Mouse (Mus musculus) bone marrow, adult 2 months (tissue): ENCODE data around the gene Olfr1425. TPM values are rescaled to one million over a fixed set of nuclear protein-coding genes. Genes with fewer than 3 reads are reported as not detected.
"Not testable (repeated sequence)": the region's sequence is repeated elsewhere in the genome, so short reads cannot be mapped to it uniquely, and the experiment has no call there.

Experiments used
- H3K27ac ChIP-seq: fragments of 200-500 bp; 2 replicates; pipeline ENCODE4 v1.5.1; 2012; ENCODE audit warnings: low read depth, mild to moderate bottlenecking, control low read depth, inconsistent platforms, low read length; ENCODE audit not compliant: control insufficient read depth, poor library complexity, insufficient read depth
- H3K4me1 ChIP-seq: fragments of 200-500 bp; 2 replicates; pipeline ENCODE4 v1.6.1; 2011; ENCODE audit warnings: low read length; ENCODE audit not compliant: control insufficient read depth, insufficient read depth
- H3K4me3 ChIP-seq: fragments of 200-500 bp; replicated peaks from 2 replicates; pipeline ENCODE3; 2011; ENCODE audit warnings: mild to moderate bottlenecking, low read depth, low read length, control low read depth; ENCODE audit not compliant: control insufficient read depth
- CTCF ChIP-seq: fragments of 200-500 bp; IDR thresholded peaks from 2 replicates; pipeline ENCODE4 v1.5.1; 2011; ENCODE audit warnings: low read length, control low read depth; ENCODE audit not compliant: control insufficient read depth, insufficient read depth
- POLR2A ChIP-seq: fragments of 200-500 bp; IDR thresholded peaks from 2 replicates; pipeline ENCODE4 v1.6.1; 2011; ENCODE audit warnings: low read depth, mild to moderate bottlenecking, control low read depth, low read length, borderline replicate concordance; ENCODE audit not compliant: control insufficient read depth
- WGBS: fragments of 180-500 bp; shearing (Covaris S2); methylation state at CpG from one replicate; pipeline ENCODE4 v1.1.7; 2018; 5-methylcytosine and 5-hydroxymethylcytosine counted together
- polyA plus RNA-seq: library from polyadenylated mRNA; stranded (reverse); fragments of >200 nt; gene quantifications from 2 replicates; pipeline ENCODE4 v1.2.4, GENCODE M21; 2011; ENCODE audit warnings: low replicate concordance; ENCODE audit not compliant: missing spikeins, insufficient read depth, insufficient read length

The Olfr1425 gene
- not detected in 2 replicates for polyA plus RNA-seq

GRCm38 (mm10) chr19:12077631-12078030 is at the start of gene Olfr1425:
Olfr1425 (minus strand) TSS chr19:12077731.
- H3K27ac ChIP-seq, H3K4me3 ChIP-seq, H3K4me1 ChIP-seq: not testable (repeated sequence)
- whole genome bisulfite sequencing: 78% methylated on average over 4 of the region's 4 CpGs

GRCm38 (mm10) chr19:12123103-12123502 is 45.6 kb upstream of the Olfr1425 start, which contains the start of gene Olfr76:
Olfr76 (minus strand) TSS chr19:12123203.
- WGBS: 71% methylated on average over 3 of the region's 3 CpGs
- TF ChIP-seq CTCF: no peak
- H3K27ac ChIP-seq: no peak within 1 kb of the TSS
- H3K4me1 ChIP-seq: no peaks in the 10 kb centered on the region
- no peak within 1 kb of the TSS for H3K4me3 ChIP-seq

GRCm38 (mm10) chr19:12116464-12116863 is 38.9 kb upstream of the Olfr1425 start:
- no peaks in the 10 kb centered on the region for H3K4me1 ChIP-seq
- WGBS: 81% methylated on average over 3 of the region's 3 CpGs
- TF ChIP-seq POLR2A: no peak
- TF ChIP-seq CTCF: no peak
- H3K4me3 ChIP-seq: no peak overlapping the region
- H3K27ac ChIP-seq: no peak overlapping the region

- H3K4me1 ChIP-seq: no peaks in the 10 kb centered on the region
- WGBS: 58% methylated on average over 1 of the region's 1 CpGs
- no peak within 1 kb of the TSS for H3K4me3 ChIP-seq
- H3K27ac ChIP-seq: no peak within 1 kb of the TSS
- TF ChIP-seq POLR2A (no peak), CTCF (no peak)
Observed at GRCm38 (mm10) chr19:12115797-12116196, 38.3 kb upstream of the Olfr1425 start, which contains the start of gene Olfr1428. Olfr1428 (minus strand) TSS chr19:12115897.

GRCm38 (mm10) chr19:12113807-12114206 is 36.3 kb upstream of the Olfr1425 start:
- WGBS: 37% methylated on average over 1 of the region's 1 CpGs

GRCm38 (mm10) chr19:12104541-12104940 is 27.0 kb upstream of the Olfr1425 start:
- 49% methylated on average over 1 of the region's 1 CpGs for WGBS
- Histone ChIP-seq H3K27ac (no peak overlapping the region), H3K4me1 (no peaks in the 10 kb centered on the region), H3K4me3 (no peak overlapping the region)
- no peak for TF ChIP-seq CTCF
- TF ChIP-seq POLR2A: no peak

More at GRCm38 (mm10) chr19:12113807-12114206, 36.3 kb upstream of the Olfr1425 start:
- Histone ChIP-seq H3K27ac (no peak overlapping the region), H3K4me3 (no peak overlapping the region), H3K4me1 (no peaks in the 10 kb centered on the region)
- TF ChIP-seq CTCF (no peak), POLR2A (no peak)

- 86% methylated on average over 2 of the region's 2 CpGs for WGBS
- TF ChIP-seq POLR2A (no peak), CTCF (no peak)
- Histone ChIP-seq H3K27ac (no peak within 1 kb of the TSS), H3K4me3 (no peak within 1 kb of the TSS), H3K4me1 (no peaks in the 10 kb centered on the region)
Observed at GRCm38 (mm10) chr19:12103234-12103633, 25.7 kb upstream of the Olfr1425 start, which contains the start of gene Olfr1427. Olfr1427 (minus strand) TSS chr19:12103334.

GRCm38 (mm10) chr19:12091913-12092312 is 14.4 kb upstream of the Olfr1425 start, which contains the start of gene Olfr1426:
Olfr1426 (minus strand) TSS chr19:12092013.
- no peak within 1 kb of the TSS for H3K4me3 ChIP-seq
- H3K4me1 ChIP-seq: no peaks in the 10 kb centered on the region
- TF ChIP-seq CTCF (no peak), POLR2A (no peak)
- H3K27ac ChIP-seq: no peak within 1 kb of the TSS
- whole genome bisulfite sequencing: 71% methylated on average over 1 of the region's 1 CpGs

- H3K4me3 ChIP-seq, H3K27ac ChIP-seq, H3K4me1 ChIP-seq: not testable (repeated sequence)
- WGBS: 72% methylated on average over 1 of the region's 1 CpGs
Observed at GRCm38 (mm10) chr19:12069546-12069945, 8.0 kb downstream of the Olfr1425 start.

GRCm38 (mm10) chr19:12067806-12068205 is 9.7 kb downstream of the Olfr1425 start:
- not testable (repeated sequence) for H3K27ac ChIP-seq, H3K4me1 ChIP-seq, H3K4me3 ChIP-seq
- 60% methylated on average over 1 of the region's 1 CpGs for WGBS

- not testable (repeated sequence) for H3K27ac ChIP-seq, H3K4me3 ChIP-seq, H3K4me1 ChIP-seq
- 82% methylated on average over 1 of the region's 1 CpGs for WGBS
Observed at GRCm38 (mm10) chr19:12062582-12062981, 14.9 kb downstream of the Olfr1425 start, which contains the start of gene Olfr1424. Olfr1424 (minus strand) TSS chr19:12062682.
